Mouse (Mus musculus) kidney, embryonic 14.5 days (tissue): ENCODE results near the gene Gpr152. TPM values are rescaled to one million over a fixed set of nuclear protein-coding genes. Genes with fewer than 3 reads are reported as not detected.
"Not testable (repeated sequence)": the region's sequence is repeated elsewhere in the genome, so short reads cannot be mapped to it uniquely, and the experiment has no call there.

Source experiments
- ATAC-seq: fragments of 200-750 bp; cut with Nextera tagmentation; 2 replicates; pipeline ENCODE4 v1.8.0; 2017; ENCODE audit warnings: moderate number of reproducible peaks, mild to moderate bottlenecking, moderate TSS enrichment, moderate library complexity; ENCODE audit not compliant: low FRiP score, low TSS enrichment
- H3K27ac ChIP-seq: fragments of 300-500 bp; sonication (generic); 2 replicates; pipeline ENCODE4 v1.5.1; 2014; ENCODE audit warnings: low read depth, mild to moderate bottlenecking, low read length, moderate library complexity, mixed read lengths
- H3K27me3 ChIP-seq: fragments of 300-500 bp; sonication (generic); 2 replicates; pipeline ENCODE4 v1.6.1; 2014; ENCODE audit warnings: mild to moderate bottlenecking, low read length; ENCODE audit not compliant: control insufficient read depth, insufficient read depth
- H3K36me3 ChIP-seq: fragments of 300-500 bp; sonication (generic); 2 replicates; pipeline ENCODE4 v1.6.1; 2014; ENCODE audit warnings: low read length, mixed read lengths; ENCODE audit not compliant: control insufficient read depth, insufficient read depth
- H3K4me1 ChIP-seq: fragments of 300-500 bp; sonication (generic); 2 replicates; pipeline ENCODE4 v1.6.1; 2014; ENCODE audit warnings: low read length, mixed read lengths; ENCODE audit not compliant: control insufficient read depth, insufficient read depth
- H3K4me2 ChIP-seq: fragments of 300-500 bp; sonication (generic); replicated peaks from 2 replicates; pipeline ENCODE4 v1.6.1; 2014; ENCODE audit warnings: low read depth, mild to moderate bottlenecking, low read length
- H3K4me3 ChIP-seq: fragments of 300-500 bp; sonication (generic); 2 replicates; pipeline ENCODE4 v1.5.1; 2014; ENCODE audit warnings: mild to moderate bottlenecking, low read length
- H3K9ac ChIP-seq: fragments of 300-500 bp; sonication (generic); 2 replicates; pipeline ENCODE4 v1.6.1; 2014; ENCODE audit warnings: low read depth, mild to moderate bottlenecking, low read length, moderate library complexity
- H3K9me3 ChIP-seq: fragments of 300-500 bp; sonication (generic); 2 replicates; pipeline ENCODE4 v1.6.1; 2016; ENCODE audit warnings: low read length; ENCODE audit not compliant: control insufficient read depth
- WGBS: fragments of 180-500 bp; shearing (Covaris S2); extraction: QIAGEN DNeasy Blood & Tissue Kit; methylation state at CpG from one replicate; pipeline ENCODE4 v1.1.7; 2014; 5-methylcytosine and 5-hydroxymethylcytosine counted together
- polyA plus RNA-seq: library from polyadenylated mRNA; unstranded; fragments of >200 nt; fragmentation: Nextera tagmentation; extraction: Ambion mirVana; gene quantifications from 2 replicates; pipeline ENCODE4 v1.2.1, GENCODE M21; 2014

Gene Gpr152
- polyA plus RNA-seq, 1 experiment from 2014 or later: not detected

DNA sequence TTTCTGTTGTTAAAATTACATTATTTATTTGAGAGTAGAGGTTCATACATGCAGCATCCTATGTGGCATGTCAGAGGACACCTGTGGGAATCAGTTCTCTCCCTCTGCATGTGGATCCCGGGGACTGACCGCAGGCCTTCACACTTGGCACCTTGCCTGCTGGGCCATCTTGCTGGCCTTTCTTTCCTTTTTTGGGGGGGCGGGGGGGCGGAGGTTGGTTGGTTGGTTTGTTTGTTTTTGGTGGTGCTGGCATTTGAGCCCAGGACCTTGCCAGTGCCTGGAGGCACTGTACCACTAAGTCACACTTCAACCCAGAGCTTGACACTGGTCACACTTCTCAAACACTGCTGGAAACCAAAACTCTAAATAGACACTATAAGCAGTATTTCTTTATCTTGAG, 5.2 kb upstream of the Gpr152 start:
- no peak for ATAC-seq
- H3K4me1 ChIP-seq: no peaks in the 10 kb centered on the region
- WGBS: 84% methylated on average over 4 of the region's 4 CpGs
- peaks cover 33% of the 10 kb centered on the region for H3K36me3 ChIP-seq
- H3K4me2 ChIP-seq: no peak overlapping the region
- no peak overlapping the region for H3K4me3 ChIP-seq
- H3K9ac ChIP-seq: no peak overlapping the region
- H3K9me3 ChIP-seq: no peaks in the 10 kb centered on the region
- no peaks in the 10 kb centered on the region for H3K27me3 ChIP-seq
- H3K27ac ChIP-seq: no peak overlapping the region

GRCm38 (mm10) chr19:4135229-4135962, 4.2 kb upstream of the Gpr152 start:
- 77% methylated on average over 6 of the region's 6 CpGs for WGBS

GRCm38 (mm10) chr19:4135963-4136345, 3.6 kb upstream of the Gpr152 start:
- ATAC-seq: 0 out of 2 replicates have a peak, but pooled peaks have one; percentile 22
- not testable (repeated sequence) for H3K4me2 ChIP-seq, H3K27ac ChIP-seq, H3K9me3 ChIP-seq, H3K27me3 ChIP-seq, H3K9ac ChIP-seq, H3K4me3 ChIP-seq, H3K4me1 ChIP-seq
- 24% methylated on average over 8 of the region's 8 CpGs for WGBS
- H3K36me3 ChIP-seq: peaks cover 21% of the 10 kb centered on the region

More at GRCm38 (mm10) chr19:4135229-4135962, 4.2 kb upstream of the Gpr152 start:
- peaks cover 23% of the 10 kb centered on the region for H3K36me3 ChIP-seq
- not testable (repeated sequence) for H3K4me3 ChIP-seq, H3K4me2 ChIP-seq, H3K9me3 ChIP-seq, H3K4me1 ChIP-seq, H3K27ac ChIP-seq, H3K27me3 ChIP-seq, ATAC-seq, H3K9ac ChIP-seq

DNA sequence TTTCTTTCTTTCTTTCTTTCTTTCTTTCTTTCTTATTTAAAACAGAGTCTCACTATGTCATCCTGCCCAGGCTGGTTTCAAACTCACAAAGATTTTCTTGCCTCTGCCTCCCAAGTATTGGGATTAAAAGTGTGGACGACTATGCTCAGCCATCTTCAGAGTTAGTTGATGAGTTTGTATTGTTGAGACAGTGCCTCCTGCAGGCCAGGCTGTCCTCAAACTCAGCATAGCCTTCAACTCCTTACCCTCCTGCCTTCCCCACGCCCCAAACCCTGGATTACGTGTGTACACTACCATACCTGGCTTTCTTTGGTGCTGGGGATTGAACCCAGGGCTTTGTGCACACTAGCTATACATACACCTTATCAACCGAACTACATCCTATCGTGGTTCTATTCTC, 3.1 kb upstream of the Gpr152 start:
- no peak for ATAC-seq
- no peak overlapping the region for H3K4me2 ChIP-seq
- H3K4me1 ChIP-seq: no peaks in the 10 kb centered on the region
- no peak overlapping the region for H3K4me3 ChIP-seq
- H3K9ac ChIP-seq: no peak overlapping the region
- peaks cover 16% of the 10 kb centered on the region for H3K36me3 ChIP-seq
- H3K27ac ChIP-seq: no peak overlapping the region
- H3K9me3 ChIP-seq: no peaks in the 10 kb centered on the region
- 73% methylated on average over 5 of the region's 5 CpGs for WGBS
- no peaks in the 10 kb centered on the region for H3K27me3 ChIP-seq

DNA sequence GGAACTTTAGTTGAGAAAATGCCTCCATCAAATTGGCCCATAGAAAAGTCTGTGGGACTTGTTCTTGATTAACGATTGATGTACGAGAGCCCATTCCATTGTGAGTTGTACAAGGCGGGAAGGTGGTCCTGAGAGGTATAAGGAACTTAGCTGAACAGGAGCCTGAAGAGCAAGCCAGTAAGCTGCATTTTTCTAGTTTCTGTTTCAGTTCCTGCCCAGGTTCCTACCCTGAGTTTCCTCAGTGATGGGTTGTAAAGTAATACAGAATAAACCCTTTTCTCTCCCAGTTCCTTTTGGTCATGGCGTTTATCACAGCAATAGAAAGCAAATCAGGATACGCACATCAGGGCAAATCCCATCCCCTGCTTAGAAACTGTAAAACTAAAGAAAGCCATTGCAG, 1.7 kb upstream of the Gpr152 start:
- Histone ChIP-seq H3K27ac (no peak overlapping the region), H3K27me3 (no peaks in the 10 kb centered on the region), H3K4me1 (no peaks in the 10 kb centered on the region), H3K4me3 (no peak overlapping the region), H3K9ac (no peak overlapping the region), H3K9me3 (no peaks in the 10 kb centered on the region), H3K36me3 (peaks cover 1% of the 10 kb centered on the region; the same call in 1 of the 2 replicates), H3K4me2 (no peak overlapping the region)
- WGBS: 77% methylated on average over 5 of the region's 5 CpGs
- ATAC-seq: no peak

DNA sequence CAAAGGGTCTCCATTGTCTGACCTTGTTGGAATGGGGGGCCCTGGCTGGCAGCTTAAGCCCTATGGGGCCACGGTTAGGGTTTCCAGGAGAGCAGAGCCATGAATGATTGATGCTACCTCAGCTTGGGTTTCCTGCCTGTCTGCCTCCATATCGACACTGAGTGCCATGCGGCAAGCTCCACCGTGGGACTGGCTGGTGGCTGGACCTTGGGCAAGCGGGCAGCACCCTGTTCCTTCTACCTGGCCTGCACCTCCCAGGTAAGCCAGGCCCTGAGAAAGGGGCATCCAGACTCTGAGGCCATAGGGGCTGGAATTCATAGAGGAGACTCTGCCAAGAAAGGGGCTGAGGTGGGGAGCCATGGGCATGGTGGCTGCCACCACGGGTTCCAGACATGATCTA, 560 bp downstream of the Gpr152 start:
- 63% methylated on average over 6 of the region's 6 CpGs for WGBS
- no peak for ATAC-seq

GRCm38 (mm10) chr19:4142416-4143173, 3.0 kb downstream of the Gpr152 start:
- Histone ChIP-seq H3K4me1 (peaks cover under 1% of the 10 kb centered on the region), H3K4me3 (no peak overlapping the region), H3K36me3 (no peaks in the 10 kb centered on the region), H3K9me3 (no peaks in the 10 kb centered on the region), H3K27me3 (no peaks in the 10 kb centered on the region), H3K27ac (no peak overlapping the region), H3K4me2 (no peak overlapping the region), H3K9ac (no peak overlapping the region)
- 92% methylated on average over 18 of the region's 18 CpGs for WGBS
- ATAC-seq: no peak

More for the DNA sequence above, 560 bp downstream of the Gpr152 start:
- no peaks in the 10 kb centered on the region for H3K27me3 ChIP-seq
- no peak overlapping the region for H3K4me3 ChIP-seq
- no peak overlapping the region for H3K4me2 ChIP-seq
- no peaks in the 10 kb centered on the region for H3K9me3 ChIP-seq
- H3K27ac ChIP-seq: no peak overlapping the region
- no peak overlapping the region for H3K9ac ChIP-seq
- no peaks in the 10 kb centered on the region for H3K4me1 ChIP-seq
- H3K36me3 ChIP-seq: no peaks in the 10 kb centered on the region

DNA sequence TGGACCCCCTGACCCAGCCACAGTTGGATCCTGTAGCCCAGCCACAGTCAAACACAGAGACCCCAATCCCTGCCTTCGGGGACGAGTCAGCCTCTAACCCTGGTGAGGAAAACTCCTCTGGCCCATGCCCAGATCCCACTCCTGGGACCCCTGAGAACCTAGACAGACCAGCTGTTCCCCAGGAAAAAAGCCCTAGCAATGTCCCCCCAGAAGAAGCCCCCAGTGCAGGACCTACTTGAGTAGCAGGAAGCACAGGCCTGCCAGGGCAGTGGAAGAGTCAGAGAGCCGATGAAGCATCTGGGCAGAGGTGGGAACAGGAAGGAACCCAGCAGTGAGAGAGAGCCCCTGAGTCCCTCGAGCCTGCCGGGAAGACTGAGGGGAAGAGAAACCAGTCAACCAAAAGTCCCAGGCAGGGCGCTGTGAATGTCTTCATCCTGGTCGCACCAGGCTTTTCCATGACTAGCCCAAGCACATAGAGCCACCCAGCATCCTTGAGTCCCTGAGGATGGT, 4.2 kb downstream of the Gpr152 start, which contains the start of gene Cabp4:
TSS of gene Cabp4 (minus strand) at position 275 of the 510 bp plus-strand sequence.
- Histone ChIP-seq H3K9me3 (no peaks in the 10 kb centered on the region), H3K36me3 (no peaks in the 10 kb centered on the region), H3K9ac (no peak within 1 kb of the TSS), H3K27ac (no peak within 1 kb of the TSS), H3K4me1 (peaks cover 6% of the 10 kb centered on the region), H3K4me2 (no peak within 1 kb of the TSS), H3K4me3 (no peak within 1 kb of the TSS), H3K27me3 (no peaks in the 10 kb centered on the region)
- ATAC-seq: no peak
- 78% methylated on average over 7 of the region's 7 CpGs for WGBS
